Mouse (Mus musculus): Measurements from ENCODE around the gene Dennd4c. TPM values are rescaled to one million over a fixed set of nuclear protein-coding genes. Genes with fewer than 3 reads are reported as not detected.

The Dennd4c gene
- polyA plus RNA-seq, 1 experiment from 2014 or later: 7.0 TPM

DNA sequence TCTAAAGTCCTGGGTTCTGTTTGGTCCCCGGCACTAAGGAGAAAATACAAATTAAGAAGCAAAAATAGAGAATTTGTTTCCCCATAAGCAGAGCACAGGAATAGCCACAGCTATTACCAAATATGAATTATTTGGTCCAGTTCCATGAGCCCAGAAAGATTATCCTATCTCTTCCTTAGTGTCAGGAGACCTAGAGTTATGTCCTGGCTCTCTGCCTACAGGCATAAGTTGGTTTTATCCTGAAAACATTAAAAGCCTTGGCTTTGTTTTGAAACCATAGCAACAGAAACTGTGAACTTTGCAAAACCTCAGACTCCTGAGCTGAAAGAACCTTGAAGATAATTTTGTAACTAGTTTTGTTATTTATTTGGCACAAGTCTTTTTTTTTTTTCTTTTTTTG, 31.2 kb upstream of the Dennd4c start:
- Histone ChIP-seq H3K27me3 (ENCODE audit: control insufficient read depth, insufficient read depth, low read length) (no peaks in the 10 kb centered on the region), H3K4me1 (ENCODE audit: control insufficient read depth, insufficient read depth, low read length) (no peaks in the 10 kb centered on the region), H3K4me2 (ENCODE audit: low read depth, severe bottlenecking) (no peak overlapping the region), H3K4me3 (ENCODE audit: low read depth, low read length) (no peak overlapping the region), H3K27ac (replicated peaks; ENCODE audit: low read depth, low read length) (no peak overlapping the region), H3K36me3 (ENCODE audit: control insufficient read depth, insufficient read depth, low read length) (no peaks in the 10 kb centered on the region), H3K9me3 (ENCODE audit: control insufficient read depth, low read length) (no peaks in the 10 kb centered on the region), H3K9ac (ENCODE audit: low read length) (no peak overlapping the region)
- 87% methylated on average over 1 of the region's 1 CpGs for WGBS
- ATAC-seq (ENCODE audit: insufficient number of reproducible peaks, low FRiP score, low TSS enrichment, low read depth) (no peak), DNase-seq (ENCODE audit: low spot score) (no peak)

DNA sequence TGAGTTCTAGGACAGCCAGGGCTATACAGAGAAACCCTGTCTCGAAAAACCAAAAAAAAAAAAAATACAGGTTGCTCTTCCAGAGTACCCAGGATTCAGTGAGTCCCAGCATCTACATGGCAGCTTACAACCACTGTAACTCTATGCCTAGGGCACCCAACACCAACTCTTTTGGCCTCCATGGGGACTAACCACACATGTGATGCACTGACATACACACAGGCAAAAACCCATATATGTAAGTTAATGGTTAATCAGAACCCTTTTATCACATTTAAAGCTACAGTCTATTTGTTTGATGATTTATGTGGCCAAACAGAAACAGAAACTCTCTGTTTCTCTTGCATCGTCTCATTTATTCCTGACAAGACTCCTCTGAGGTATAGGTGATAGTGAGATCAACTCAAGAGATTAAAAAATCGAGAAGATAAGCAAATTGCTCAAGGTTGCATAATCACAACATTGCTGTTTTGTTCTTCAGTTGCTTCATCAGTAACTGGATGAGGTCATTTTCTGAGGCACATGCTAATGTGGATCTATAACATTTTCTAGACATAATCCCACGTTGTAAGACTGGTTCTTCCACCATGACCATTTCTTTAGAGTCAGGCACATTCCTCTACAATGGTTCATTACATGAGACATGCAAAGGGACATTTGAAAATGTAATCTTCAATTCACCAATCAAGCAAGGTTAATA, 29.3 kb upstream of the Dennd4c start:
- H3K9ac ChIP-seq (ENCODE audit: low read length): no peak overlapping the region
- 79% methylated on average over 4 of the region's 4 CpGs for WGBS
- H3K4me3 ChIP-seq (ENCODE audit: low read depth, low read length): no peak overlapping the region
- H3K27ac ChIP-seq (replicated peaks; ENCODE audit: low read depth, low read length): no peak overlapping the region
- H3K36me3 ChIP-seq (ENCODE audit: control insufficient read depth, insufficient read depth, low read length): no peaks in the 10 kb centered on the region
- no peak overlapping the region for H3K4me2 ChIP-seq (ENCODE audit: low read depth, severe bottlenecking)
- H3K9me3 ChIP-seq (ENCODE audit: control insufficient read depth, low read length): no peaks in the 10 kb centered on the region
- no peaks in the 10 kb centered on the region for H3K4me1 ChIP-seq (ENCODE audit: control insufficient read depth, insufficient read depth, low read length)
- DNase-seq (ENCODE audit: low spot score) (no peak), ATAC-seq (ENCODE audit: insufficient number of reproducible peaks, low FRiP score, low TSS enrichment, low read depth) (no peak)
- no peaks in the 10 kb centered on the region for H3K27me3 ChIP-seq (ENCODE audit: control insufficient read depth, insufficient read depth, low read length)

DNA sequence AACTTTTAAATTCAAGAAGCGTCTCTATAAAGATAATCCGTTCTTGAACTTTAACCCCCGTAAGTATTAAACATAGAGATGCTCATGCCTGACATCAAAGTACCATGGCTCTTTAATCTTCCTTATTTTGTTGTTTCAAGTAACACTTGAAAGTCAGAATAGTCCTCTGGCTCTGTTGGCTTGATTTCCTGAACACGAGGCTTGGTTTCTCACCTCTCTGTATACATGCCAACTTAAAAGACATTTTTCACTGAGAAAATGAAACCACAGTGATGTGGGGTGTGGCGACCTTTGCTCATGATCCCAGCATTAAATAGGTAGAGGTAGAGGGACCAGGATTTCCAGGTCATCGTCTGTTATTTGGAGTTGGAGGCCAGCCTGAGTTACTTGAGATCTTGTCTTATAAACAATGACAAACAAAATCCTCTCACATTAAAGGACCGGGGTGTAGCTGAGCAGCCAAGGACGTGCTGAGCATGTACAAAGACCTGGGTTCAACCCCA, 26.4 kb upstream of the Dennd4c start:
- no peak for ATAC-seq (ENCODE audit: insufficient number of reproducible peaks, low FRiP score, low TSS enrichment, low read depth)
- Histone ChIP-seq H3K4me3 (ENCODE audit: low read depth, low read length) (no peak overlapping the region), H3K27me3 (ENCODE audit: control insufficient read depth, insufficient read depth, low read length) (no peaks in the 10 kb centered on the region), H3K9ac (ENCODE audit: low read length) (no peak overlapping the region), H3K27ac (replicated peaks; ENCODE audit: low read depth, low read length) (no peak overlapping the region), H3K36me3 (ENCODE audit: control insufficient read depth, insufficient read depth, low read length) (no peaks in the 10 kb centered on the region), H3K4me1 (ENCODE audit: control insufficient read depth, insufficient read depth, low read length) (no peaks in the 10 kb centered on the region), H3K9me3 (ENCODE audit: control insufficient read depth, low read length) (no peaks in the 10 kb centered on the region), H3K4me2 (ENCODE audit: low read depth, severe bottlenecking) (no peak overlapping the region)
- no peak for DNase-seq (ENCODE audit: low spot score)
- 62% methylated on average over 8 of the region's 8 CpGs for WGBS

DNA sequence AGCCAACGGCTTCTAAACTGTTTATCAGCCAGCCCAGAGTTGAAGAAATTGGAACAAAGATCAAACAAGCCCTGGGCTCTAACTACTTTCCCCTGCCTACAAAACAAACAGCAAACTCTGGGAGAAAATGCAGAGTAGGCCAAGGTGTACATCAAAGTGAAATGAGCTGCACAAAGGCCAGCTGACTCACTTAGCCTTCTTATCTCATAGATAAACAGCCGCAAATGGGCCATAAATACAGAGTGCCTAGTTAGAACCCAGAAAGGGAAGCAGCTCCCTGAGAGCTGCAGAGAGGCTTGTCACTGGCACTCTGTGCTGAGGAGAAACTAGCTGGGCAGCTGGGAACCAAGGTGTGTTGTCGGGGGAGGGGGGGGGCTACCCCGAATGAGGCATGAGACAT, 23.2 kb upstream of the Dennd4c start:
- no peak overlapping the region for H3K4me3 ChIP-seq (ENCODE audit: low read depth, low read length)
- H3K27ac ChIP-seq (replicated peaks; ENCODE audit: low read depth, low read length): no peak overlapping the region
- H3K4me1 ChIP-seq (ENCODE audit: control insufficient read depth, insufficient read depth, low read length): no peaks in the 10 kb centered on the region
- H3K27me3 ChIP-seq (ENCODE audit: control insufficient read depth, insufficient read depth, low read length): no peaks in the 10 kb centered on the region
- no peak for DNase-seq (ENCODE audit: low spot score)
- no peaks in the 10 kb centered on the region for H3K36me3 ChIP-seq (ENCODE audit: control insufficient read depth, insufficient read depth, low read length)
- H3K4me2 ChIP-seq (ENCODE audit: low read depth, severe bottlenecking): no peak overlapping the region
- no peak overlapping the region for H3K9ac ChIP-seq (ENCODE audit: low read length)
- ATAC-seq (ENCODE audit: insufficient number of reproducible peaks, low FRiP score, low TSS enrichment, low read depth): no peak
- 14% methylated on average over 4 of the region's 4 CpGs for WGBS
- no peaks in the 10 kb centered on the region for H3K9me3 ChIP-seq (ENCODE audit: control insufficient read depth, low read length)

DNA sequence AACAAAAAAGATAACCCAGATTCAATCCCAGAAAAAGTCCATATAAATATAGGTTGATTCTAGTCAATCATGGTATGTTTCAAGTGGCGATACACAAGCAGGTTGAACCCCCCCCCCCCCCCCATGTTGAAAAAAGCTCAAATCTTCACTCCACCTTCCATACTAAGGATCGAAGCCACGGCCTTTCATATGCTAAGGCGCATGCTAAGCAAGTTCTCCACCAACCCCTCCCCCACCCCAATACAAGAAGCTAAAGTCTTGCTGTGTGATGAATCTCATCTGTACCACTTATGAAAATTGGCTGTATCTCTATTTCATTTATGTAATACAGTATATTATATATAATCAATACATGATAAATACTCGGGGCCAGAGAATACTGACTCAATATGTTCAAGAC, 22.2 kb upstream of the Dennd4c start:
- Histone ChIP-seq H3K27ac (replicated peaks; ENCODE audit: low read depth, low read length) (no peak overlapping the region), H3K4me1 (ENCODE audit: control insufficient read depth, insufficient read depth, low read length) (no peaks in the 10 kb centered on the region), H3K9ac (ENCODE audit: low read length) (no peak overlapping the region), H3K4me3 (ENCODE audit: low read depth, low read length) (no peak overlapping the region), H3K9me3 (ENCODE audit: control insufficient read depth, low read length) (no peaks in the 10 kb centered on the region), H3K27me3 (ENCODE audit: control insufficient read depth, insufficient read depth, low read length) (no peaks in the 10 kb centered on the region), H3K4me2 (ENCODE audit: low read depth, severe bottlenecking) (no peak overlapping the region), H3K36me3 (ENCODE audit: control insufficient read depth, insufficient read depth, low read length) (no peaks in the 10 kb centered on the region)
- 88% methylated on average over 5 of the region's 5 CpGs for WGBS
- DNase-seq (ENCODE audit: low spot score) (no peak), ATAC-seq (ENCODE audit: insufficient number of reproducible peaks, low FRiP score, low TSS enrichment, low read depth) (no peak)

DNA sequence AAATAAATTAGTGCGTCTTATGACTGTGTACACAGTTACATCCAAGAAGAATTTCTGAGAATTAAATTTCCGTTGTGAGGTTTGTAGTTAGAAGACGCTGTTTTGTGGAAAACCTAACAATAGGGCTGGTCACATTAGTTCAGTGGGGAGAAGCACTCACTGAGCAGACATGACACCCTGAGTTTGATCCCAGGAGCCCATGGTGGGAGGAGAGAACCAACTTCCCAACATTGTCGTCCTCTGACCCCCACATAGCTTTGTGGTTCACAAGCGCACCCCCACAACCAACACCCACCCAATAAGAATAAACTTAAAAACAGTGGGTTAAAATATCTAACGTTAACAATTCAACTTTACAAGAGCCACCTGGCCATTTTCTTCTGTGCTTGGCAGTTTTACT, 18.5 kb upstream of the Dennd4c start:
- 83% methylated on average over 6 of the region's 6 CpGs for WGBS
- Histone ChIP-seq H3K9me3 (ENCODE audit: control insufficient read depth, low read length) (no peaks in the 10 kb centered on the region), H3K27ac (replicated peaks; ENCODE audit: low read depth, low read length) (no peak overlapping the region), H3K9ac (ENCODE audit: low read length) (no peak overlapping the region), H3K27me3 (ENCODE audit: control insufficient read depth, insufficient read depth, low read length) (no peaks in the 10 kb centered on the region), H3K4me3 (ENCODE audit: low read depth, low read length) (no peak overlapping the region), H3K4me2 (ENCODE audit: low read depth, severe bottlenecking) (no peak overlapping the region), H3K36me3 (ENCODE audit: control insufficient read depth, insufficient read depth, low read length) (no peaks in the 10 kb centered on the region), H3K4me1 (ENCODE audit: control insufficient read depth, insufficient read depth, low read length) (no peaks in the 10 kb centered on the region)
- DNase-seq (ENCODE audit: low spot score) (no peak), ATAC-seq (ENCODE audit: insufficient number of reproducible peaks, low FRiP score, low TSS enrichment, low read depth) (no peak)

DNA sequence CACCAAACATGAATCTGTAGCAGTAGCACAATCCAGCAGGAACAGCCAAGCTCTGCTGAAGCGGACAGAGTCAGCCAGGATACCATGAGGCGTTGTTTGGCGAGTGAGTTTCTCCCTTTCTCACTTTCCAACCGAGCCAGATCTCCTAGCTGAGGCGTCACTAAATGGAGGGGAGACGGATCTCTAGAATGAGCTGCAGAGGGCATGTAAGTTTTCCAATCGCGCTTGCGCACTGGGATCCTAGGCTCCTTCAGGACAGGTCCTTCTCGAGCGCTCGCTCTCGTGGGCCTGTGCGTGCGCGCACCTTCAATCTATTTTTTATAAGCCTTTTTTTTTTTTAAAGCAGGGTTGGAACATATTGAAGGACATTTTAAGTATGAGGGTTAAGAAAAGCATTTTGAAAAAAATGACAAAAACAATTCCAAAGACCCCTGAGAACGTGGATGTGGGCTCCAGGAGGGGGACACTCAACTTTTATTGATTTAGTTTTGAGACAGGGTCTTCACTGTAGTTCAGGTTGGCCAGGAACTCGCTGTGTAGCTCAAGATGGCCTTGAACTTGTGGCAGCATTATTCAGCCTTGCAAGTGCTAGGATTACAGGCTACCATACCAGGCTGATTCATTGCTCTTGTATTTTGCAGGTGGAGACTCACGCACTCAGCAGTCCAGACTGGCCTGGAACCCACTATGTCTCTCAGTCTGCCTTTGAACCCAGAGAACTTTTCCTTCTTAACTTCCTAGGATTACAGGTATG, 14.1 kb upstream of the Dennd4c start:
- Histone ChIP-seq H3K9me3 (ENCODE audit: control insufficient read depth, low read length) (no peaks in the 10 kb centered on the region), H3K27me3 (ENCODE audit: control insufficient read depth, insufficient read depth, low read length) (no peaks in the 10 kb centered on the region), H3K9ac (ENCODE audit: low read length) (no peak overlapping the region), H3K36me3 (ENCODE audit: control insufficient read depth, insufficient read depth, low read length) (no peaks in the 10 kb centered on the region), H3K4me1 (ENCODE audit: control insufficient read depth, insufficient read depth, low read length) (no peaks in the 10 kb centered on the region), H3K27ac (replicated peaks; ENCODE audit: low read depth, low read length) (no peak overlapping the region), H3K4me2 (ENCODE audit: low read depth, severe bottlenecking) (no peak overlapping the region), H3K4me3 (ENCODE audit: low read depth, low read length) (no peak overlapping the region)
- ATAC-seq (ENCODE audit: insufficient number of reproducible peaks, low FRiP score, low TSS enrichment, low read depth): no peak
- WGBS: 84% methylated on average over 19 of the region's 19 CpGs
- DNase-seq (ENCODE audit: low spot score): no peak

DNA sequence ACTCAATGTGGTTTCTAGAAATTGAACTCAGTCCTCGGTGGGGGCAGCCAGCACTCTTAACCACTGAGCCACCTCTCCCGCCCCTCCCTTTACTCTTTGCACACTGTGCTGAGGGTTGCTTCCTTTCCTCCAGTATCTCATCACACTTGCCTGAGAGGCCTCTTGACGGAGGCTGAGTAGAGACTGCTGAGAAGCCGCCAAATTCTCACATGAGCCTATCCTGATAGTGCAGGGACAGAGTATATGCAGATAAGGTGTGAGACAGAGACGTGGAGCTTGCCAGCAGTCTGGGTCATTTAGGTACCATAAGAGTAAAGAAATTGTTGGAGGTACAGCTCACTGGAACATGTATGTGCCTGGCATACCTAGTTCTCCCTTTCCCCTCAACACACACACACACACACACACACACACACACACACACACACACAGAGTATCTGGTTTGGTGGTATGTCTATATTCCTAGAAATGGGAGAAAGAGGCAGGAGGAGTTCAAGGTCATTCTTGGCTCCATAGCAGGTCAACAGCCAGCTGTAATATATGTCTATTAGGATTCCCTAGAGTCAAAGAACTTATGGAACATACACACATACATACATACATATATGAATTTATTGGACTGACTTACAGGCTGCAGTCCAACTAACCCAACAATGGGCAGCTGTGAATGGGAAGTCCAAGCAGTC, 8.9 kb upstream of the Dennd4c start:
- Histone ChIP-seq H3K4me2 (ENCODE audit: low read depth, severe bottlenecking) (no peak overlapping the region), H3K27ac (replicated peaks; ENCODE audit: low read depth, low read length) (no peak overlapping the region), H3K4me1 (ENCODE audit: control insufficient read depth, insufficient read depth, low read length) (no peaks in the 10 kb centered on the region), H3K27me3 (ENCODE audit: control insufficient read depth, insufficient read depth, low read length) (no peaks in the 10 kb centered on the region), H3K9ac (ENCODE audit: low read length) (no peak overlapping the region), H3K9me3 (ENCODE audit: control insufficient read depth, low read length) (no peaks in the 10 kb centered on the region), H3K4me3 (ENCODE audit: low read depth, low read length) (no peak overlapping the region), H3K36me3 (ENCODE audit: control insufficient read depth, insufficient read depth, low read length) (no peaks in the 10 kb centered on the region)
- ATAC-seq (ENCODE audit: insufficient number of reproducible peaks, low FRiP score, low TSS enrichment, low read depth): no peak
- DNase-seq (ENCODE audit: low spot score): no peak
- 82% methylated on average over 5 of the region's 5 CpGs for WGBS

Measured in limb, embryonic 11.5 days (tissue).